Comparison of ENCODE assay signal across 23 mouse cellular contexts in the genomic region with DNA sequence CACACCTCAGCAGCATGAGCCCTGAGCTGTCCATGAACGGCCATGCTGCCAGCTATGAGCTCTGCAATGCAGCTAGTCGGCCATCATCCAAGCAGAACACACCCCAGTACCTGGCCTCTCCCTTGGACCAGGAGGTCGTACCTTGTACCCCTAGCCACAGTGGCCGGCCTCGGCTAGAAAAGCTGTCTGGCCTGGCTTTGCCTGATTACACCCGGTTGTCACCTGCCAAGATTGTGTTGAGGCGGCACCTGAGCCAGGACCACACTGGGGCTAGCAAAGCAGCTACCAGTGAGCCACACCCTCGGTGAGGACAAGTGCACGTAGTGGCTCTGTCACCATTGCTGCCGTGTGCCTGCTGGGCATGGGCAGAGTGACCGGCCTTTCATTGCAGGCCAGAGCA. TPM values are rescaled to one million over a fixed set of nuclear protein-coding genes. Genes with fewer than 3 reads are reported as not detected.
"Had no signal": no experiment of that assay in that cellular context is flagged by ENCODE, and none has a peak within 500 bp of the region (broad histone marks: within the 10 kb centered on the region; RNA-seq: fewer than 3 reads in every experiment).

No protein-coding gene starts in this region.

- H3K4me3 ChIP-seq: liver, embryonic 15.5 days; myocyte; neural tube, embryonic 13.5 days; neural tube, embryonic 15.5 days had no signal

- DNase-seq: lung, adult 18-20 months; lung, embryonic 14.5 days; lung, postnatal 10 days; lung, postnatal 4 days; retina, postnatal 1 day; right cerebral cortex, adult 18-20 months; right cerebral cortex, postnatal 25 days; right cerebral cortex, postnatal 4 days; spleen, adult 18-20 months; thymus, adult 18-20 months; thymus, postnatal 14 days; thymus, postnatal 36 days had no signal

- ATAC-seq: midbrain, embryonic 16.5 days had no signal

- H3K27ac ChIP-seq: liver, embryonic 15.5 days; neural tube, embryonic 13.5 days; neural tube, embryonic 15.5 days had no signal

- H3K4me1 ChIP-seq: liver, embryonic 15.5 days; neural tube, embryonic 13.5 days; neural tube, embryonic 15.5 days had no signal

- H3K9ac ChIP-seq: liver, embryonic 15.5 days; lung, embryonic 14.5 days; neural tube, embryonic 13.5 days; neural tube, embryonic 15.5 days had no signal

- H3K4me2 ChIP-seq: liver, embryonic 15.5 days; lung, embryonic 14.5 days; midbrain, embryonic 11.5 days; neural tube, embryonic 13.5 days; neural tube, embryonic 15.5 days had no signal

- H3K9me3 ChIP-seq: liver, embryonic 15.5 days; neural tube, embryonic 13.5 days; neural tube, embryonic 15.5 days had no signal

- H3K27me3 ChIP-seq: liver, embryonic 15.5 days; neural tube, embryonic 13.5 days; neural tube, embryonic 15.5 days had no signal

RNA-seq across cellular contexts. Expression of a gene that starts 19.1 kb away (rescaled TPM):
- polyA plus RNA-seq: lung, embryonic 16.5 days; midbrain, embryonic 11.5 days; midbrain, embryonic 16.5 days; neural tube, embryonic 11.5 days; neural tube, embryonic 15.5 days; stomach, embryonic 14.5 days; stomach, embryonic 16.5 days had no signal

RNA-seq across cellular contexts. Expression of a gene that starts 27.3 kb away (rescaled TPM):
- polyA plus RNA-seq: small intestine, adult 2 months had no signal
